Mouse (Mus musculus): ENCODE measurements around the gene Rhbdd3. TPM values are rescaled to one million over a fixed set of nuclear protein-coding genes. Genes with fewer than 3 reads are reported as not detected.

Gene Rhbdd3
- polyA plus RNA-seq, 1 experiment: 18.8 TPM

- WGBS: 2% methylated on average over 73 of the region's 77 CpGs
- Histone ChIP-seq H3K4me1 (ENCODE audit: control insufficient read depth, insufficient read depth, low read length) (peaks cover 18% of the 10 kb centered on the region), H3K4me3 (replicated peaks; ENCODE audit: extremely low read depth, low read depth, low read length) (peak within 1 kb of the TSS; percentile 37)
- TF ChIP-seq POLR2A (IDR thresholded peaks at IDR 0.05; ENCODE audit: borderline replicate concordance, extremely low read depth, low read depth, low read length): no peak
- TF ChIP-seq CTCF (IDR thresholded peaks at IDR 0.05; ENCODE audit: insufficient read depth, low read length): no peak
- peak; percentile 62 for DNase-seq
Measured at GRCm38 (mm10) chr11:5057856-5058641, 40.7 kb upstream of the Rhbdd3 start, which contains the start of gene Rasl10a. Rasl10a (plus strand) TSS chr11:5058128.

GRCm38 (mm10) chr11:5058783-5059182 lies 39.9 kb upstream of the Rhbdd3 start:
- TF ChIP-seq POLR2A (IDR thresholded peaks at IDR 0.05; ENCODE audit: borderline replicate concordance, extremely low read depth, low read depth, low read length) (no peak), CTCF (IDR thresholded peaks at IDR 0.05; ENCODE audit: insufficient read depth, low read length) (no peak)
- no peak for DNase-seq
- WGBS: 28% methylated on average over 9 of the region's 9 CpGs
- Histone ChIP-seq H3K4me1 (ENCODE audit: control insufficient read depth, insufficient read depth, low read length) (peaks cover 24% of the 10 kb centered on the region), H3K4me3 (replicated peaks; ENCODE audit: extremely low read depth, low read depth, low read length) (no peak overlapping the region)

- H3K4me1 ChIP-seq (ENCODE audit: control insufficient read depth, insufficient read depth, low read length): peaks cover 28% of the 10 kb centered on the region
- TF ChIP-seq CTCF (IDR thresholded peaks at IDR 0.05; ENCODE audit: insufficient read depth, low read length) (no peak), POLR2A (IDR thresholded peaks at IDR 0.05; ENCODE audit: borderline replicate concordance, extremely low read depth, low read depth, low read length) (no peak)
- 30% methylated on average over 14 of the region's 14 CpGs for WGBS
- no peak for DNase-seq
- no peak overlapping the region for H3K4me3 ChIP-seq (replicated peaks; ENCODE audit: extremely low read depth, low read depth, low read length)
Measured at GRCm38 (mm10) chr11:5059230-5059629, 39.5 kb upstream of the Rhbdd3 start.

GRCm38 (mm10) chr11:5059704-5060156 lies 39.0 kb upstream of the Rhbdd3 start:
- 16% methylated on average over 27 of the region's 27 CpGs for WGBS
- TF ChIP-seq CTCF (IDR thresholded peaks at IDR 0.05; ENCODE audit: insufficient read depth, low read length): peak; percentile 73
- TF ChIP-seq POLR2A (IDR thresholded peaks at IDR 0.05; ENCODE audit: borderline replicate concordance, extremely low read depth, low read depth, low read length): no peak
- peak; percentile 49 for DNase-seq
- Histone ChIP-seq H3K4me3 (replicated peaks; ENCODE audit: extremely low read depth, low read depth, low read length) (no peak overlapping the region), H3K4me1 (ENCODE audit: control insufficient read depth, insufficient read depth, low read length) (peaks cover 31% of the 10 kb centered on the region)

- Histone ChIP-seq H3K4me3 (replicated peaks; ENCODE audit: extremely low read depth, low read depth, low read length) (no peak overlapping the region), H3K4me1 (ENCODE audit: control insufficient read depth, insufficient read depth, low read length) (peaks cover 31% of the 10 kb centered on the region)
- DNase-seq: no peak
- whole genome bisulfite sequencing: 79% methylated on average over 28 of the region's 28 CpGs
- no peak for TF ChIP-seq POLR2A (IDR thresholded peaks at IDR 0.05; ENCODE audit: borderline replicate concordance, extremely low read depth, low read depth, low read length)
- no peak for TF ChIP-seq CTCF (IDR thresholded peaks at IDR 0.05; ENCODE audit: insufficient read depth, low read length)
Measured at GRCm38 (mm10) chr11:5060756-5061412, 37.8 kb upstream of the Rhbdd3 start.

- no peak; the same call in 1 of the 2 replicates for TF ChIP-seq POLR2A (IDR thresholded peaks at IDR 0.05; ENCODE audit: borderline replicate concordance, extremely low read depth, low read depth, low read length)
- TF ChIP-seq CTCF (IDR thresholded peaks at IDR 0.05; ENCODE audit: insufficient read depth, low read length): no peak
- WGBS: 5% methylated on average over 62 of the region's 62 CpGs
- Histone ChIP-seq H3K4me1 (ENCODE audit: control insufficient read depth, insufficient read depth, low read length) (peaks cover 31% of the 10 kb centered on the region), H3K4me3 (replicated peaks; ENCODE audit: extremely low read depth, low read depth, low read length) (peak overlapping the region; percentile 28)
- DNase-seq: peak; percentile 98
Measured at GRCm38 (mm10) chr11:5061413-5062139, 37.1 kb upstream of the Rhbdd3 start.

GRCm38 (mm10) chr11:5062326-5062725 lies 36.4 kb upstream of the Rhbdd3 start:
- WGBS: 40% methylated on average over 13 of the region's 13 CpGs
- no peak overlapping the region for H3K4me3 ChIP-seq (replicated peaks; ENCODE audit: extremely low read depth, low read depth, low read length)
- no peak for TF ChIP-seq CTCF (IDR thresholded peaks at IDR 0.05; ENCODE audit: insufficient read depth, low read length)
- no peak for TF ChIP-seq POLR2A (IDR thresholded peaks at IDR 0.05; ENCODE audit: borderline replicate concordance, extremely low read depth, low read depth, low read length)
- DNase-seq: no peak
- peaks cover 31% of the 10 kb centered on the region for H3K4me1 ChIP-seq (ENCODE audit: control insufficient read depth, insufficient read depth, low read length)

GRCm38 (mm10) chr11:5062860-5063505 lies 35.7 kb upstream of the Rhbdd3 start:
- no peak overlapping the region for H3K4me3 ChIP-seq (replicated peaks; ENCODE audit: extremely low read depth, low read depth, low read length)
- H3K4me1 ChIP-seq (ENCODE audit: control insufficient read depth, insufficient read depth, low read length): peaks cover 31% of the 10 kb centered on the region
- no peak for DNase-seq
- 73% methylated on average over 13 of the region's 13 CpGs for WGBS
- no peak for TF ChIP-seq CTCF (IDR thresholded peaks at IDR 0.05; ENCODE audit: insufficient read depth, low read length)
- no peak for TF ChIP-seq POLR2A (IDR thresholded peaks at IDR 0.05; ENCODE audit: borderline replicate concordance, extremely low read depth, low read depth, low read length)

All from lung, adult 2 months (tissue).